Mouse (Mus musculus) MEL (cell line): ENCODE results near the gene Zfyve21. TPM values are rescaled to one million over a fixed set of nuclear protein-coding genes. Genes with fewer than 3 reads are reported as not detected.

ENCODE experiments used
- DNase-seq: peaks from one replicate; pipeline ENCODE4 v3.0.0; 2011; ENCODE audit warnings: low read depth, low spot score
- H3K27ac ChIP-seq: 2 replicates; pipeline ENCODE4 v1.5.1; 2012; ENCODE audit warnings: low read depth, mild to moderate bottlenecking, control low read depth, low read length, moderate library complexity; ENCODE audit not compliant: control insufficient read depth
- H3K27me3 ChIP-seq, 2 experiments: fragments of 150-350 bp in 1 of 2; sonication (generic) in 1 of 2; 2 replicates each; pipeline ENCODE4 v1.6.1; 2012; ENCODE audit warnings: low read length in 2 of 2, mild to moderate bottlenecking in 2 of 2, improper control_type of control experiment in 1 of 2, moderate library complexity in 1 of 2; ENCODE audit not compliant: insufficient read depth in 2 of 2, control insufficient read depth in 1 of 2
- H3K36me3 ChIP-seq, 2 experiments: 2 replicates each; pipeline ENCODE4 v1.6.1; 2012 to 2014; ENCODE audit warnings: low read length in 2 of 2, improper control_type of control experiment in 1 of 2, inconsistent platforms in 1 of 2, mild to moderate bottlenecking in 1 of 2; ENCODE audit not compliant: insufficient read depth in 2 of 2, control insufficient read depth in 1 of 2
- H3K4me1 ChIP-seq, 2 experiments: fragments of 150-350 bp in 1 of 2; sonication (generic) in 1 of 2; 2 replicates each; pipeline ENCODE4 v1.6.1; 2012; ENCODE audit warnings: low read length in 2 of 2, improper control_type of control experiment in 1 of 2, mild to moderate bottlenecking in 1 of 2; ENCODE audit not compliant: insufficient read depth in 2 of 2, control insufficient read depth in 1 of 2
- H3K4me3 ChIP-seq, 2 experiments: fragments of 150-350 bp in 1 of 2; sonication (generic) in 1 of 2; 2 replicates each; pipeline ENCODE4 v1.5.1; 2012; ENCODE audit warnings: low read depth in 2 of 2, low read length in 2 of 2, mild to moderate bottlenecking in 2 of 2, moderate library complexity in 2 of 2, control low read depth in 1 of 2, improper control_type of control experiment in 1 of 2; ENCODE audit not compliant: control insufficient read depth in 1 of 2, insufficient read depth in 1 of 2
- H3K79me2 ChIP-seq: 2 replicates; pipeline ENCODE4 v1.6.1; 2012; ENCODE audit warnings: mild to moderate bottlenecking, low read length, moderate library complexity; ENCODE audit not compliant: control insufficient read depth, poor library complexity, insufficient read depth
- H3K9ac ChIP-seq: 2 replicates; pipeline ENCODE4 v1.6.1; 2012; ENCODE audit warnings: low read depth, mild to moderate bottlenecking, control low read depth, low read length, moderate library complexity; ENCODE audit not compliant: control insufficient read depth, poor library complexity, severe bottlenecking
- H3K9me3 ChIP-seq: fragments of 150-350 bp; sonication (generic); replicated peaks from 2 replicates; pipeline ENCODE4 v1.6.1; 2012; ENCODE audit warnings: mild to moderate bottlenecking, low read length, improper control_type of control experiment, moderate library complexity; ENCODE audit not compliant: insufficient read depth
- CHD1 ChIP-seq: IDR thresholded peaks from 2 replicates; pipeline ENCODE4 v1.6.1; 2012; ENCODE audit warnings: low read depth, mild to moderate bottlenecking, inconsistent platforms, low read length, improper control_type of control experiment
- CHD2 ChIP-seq: IDR thresholded peaks from 2 replicates; pipeline ENCODE4 v1.6.1; 2011; ENCODE audit warnings: low read length, improper control_type of control experiment
- CTCF ChIP-seq, 3 experiments: IDR thresholded peaks in 2 of 3; conservative IDR thresholded peaks in 1 of 3; 2 replicates each; pipeline ENCODE4 v1.5.1; 2011 to 2012; ENCODE audit warnings: low read length in 3 of 3, low read depth in 2 of 3, mild to moderate bottlenecking in 2 of 3, improper control_type of control experiment in 1 of 3, inconsistent platforms in 1 of 3, mixed read lengths in 1 of 3, moderate library complexity in 1 of 3; ENCODE audit not compliant: control insufficient read depth in 1 of 3, insufficient read depth in 1 of 3, poor library complexity in 1 of 3, severe bottlenecking in 1 of 3
- ELF1 ChIP-seq: IDR thresholded peaks from 2 replicates; pipeline ENCODE4 v1.6.1; 2014; ENCODE audit warnings: low read depth, mild to moderate bottlenecking, inconsistent platforms, low read length, improper control_type of control experiment, moderate library complexity
- ETS1 ChIP-seq: IDR thresholded peaks from 2 replicates; pipeline ENCODE4 v1.6.1; 2012; ENCODE audit warnings: low read depth, mild to moderate bottlenecking, inconsistent platforms, low read length, improper control_type of control experiment, moderate library complexity
- GATA1 ChIP-seq: IDR thresholded peaks from 2 replicates; pipeline ENCODE4 v1.6.1; 2011; ENCODE audit warnings: low read depth, low read length, improper control_type of control experiment
- HCFC1 ChIP-seq: IDR thresholded peaks from 2 replicates; pipeline ENCODE4 v1.6.1; 2012; ENCODE audit warnings: low read depth, mild to moderate bottlenecking, inconsistent platforms, low read length, improper control_type of control experiment, moderate library complexity
- JUND ChIP-seq: IDR thresholded peaks from 2 replicates; pipeline ENCODE4 v1.6.1; 2011; ENCODE audit warnings: low read depth, mild to moderate bottlenecking, improper control_type of control experiment, low read length
- KAT2A ChIP-seq: conservative IDR thresholded peaks from 2 replicates; pipeline ENCODE4 v1.6.1; 2012; ENCODE audit warnings: low read depth, low read length, improper control_type of control experiment, inconsistent platforms
- MAFK ChIP-seq: IDR thresholded peaks from 2 replicates; pipeline ENCODE4 v1.6.1; 2011; ENCODE audit warnings: low read depth, mild to moderate bottlenecking, low read length, improper control_type of control experiment, borderline replicate concordance
- MAX ChIP-seq: IDR thresholded peaks from 2 replicates; pipeline ENCODE4 v1.6.1; 2011; ENCODE audit warnings: low read length, improper control_type of control experiment
- MAZ ChIP-seq: IDR thresholded peaks from 2 replicates; pipeline ENCODE4 v1.6.1; 2012; ENCODE audit warnings: low read depth, mild to moderate bottlenecking, inconsistent platforms, low read length, improper control_type of control experiment
- MEF2A ChIP-seq: IDR thresholded peaks from 2 replicates; pipeline ENCODE4 v1.6.1; 2014; ENCODE audit warnings: low read depth, mild to moderate bottlenecking, inconsistent platforms, low read length, improper control_type of control experiment; ENCODE audit not compliant: poor library complexity, insufficient replicate concordance, severe bottlenecking; ENCODE audit errors: extremely low read depth
- MXI1 ChIP-seq: IDR thresholded peaks from 2 replicates; pipeline ENCODE4 v1.6.1; 2011; ENCODE audit warnings: mild to moderate bottlenecking, low read depth, low read length, improper control_type of control experiment
- MYB ChIP-seq: IDR thresholded peaks from 2 replicates; pipeline ENCODE4 v1.6.1; 2011; ENCODE audit warnings: mild to moderate bottlenecking, low read depth, low read length, improper control_type of control experiment
- MYC ChIP-seq: IDR thresholded peaks from 2 replicates; pipeline ENCODE4 v1.6.1; 2011; ENCODE audit warnings: low read depth, mild to moderate bottlenecking, low read length, improper control_type of control experiment, moderate library complexity
- NELFE ChIP-seq: IDR thresholded peaks from 2 replicates; pipeline ENCODE4 v1.6.1; 2011; ENCODE audit warnings: low read depth, low read length, improper control_type of control experiment
- POLR2AphosphoS5 ChIP-seq: IDR thresholded peaks from 2 replicates; pipeline ENCODE4 v1.6.1; 2012; ENCODE audit warnings: low read depth, borderline replicate concordance, mild to moderate bottlenecking, inconsistent platforms, low read length, moderate library complexity, mixed read lengths
- RAD21 ChIP-seq: IDR thresholded peaks from 2 replicates; pipeline ENCODE4 v1.6.1; 2011; ENCODE audit warnings: mild to moderate bottlenecking, low read depth, low read length, improper control_type of control experiment
- SIN3A ChIP-seq: IDR thresholded peaks from 2 replicates; pipeline ENCODE4 v1.6.1; 2012; ENCODE audit warnings: low read length, improper control_type of control experiment, inconsistent platforms
- SMC3 ChIP-seq: IDR thresholded peaks from 2 replicates; pipeline ENCODE4 v1.6.1; 2011; ENCODE audit warnings: low read depth, low read length, improper control_type of control experiment
- TBP ChIP-seq: IDR thresholded peaks from 2 replicates; pipeline ENCODE4 v1.8.0; 2011; ENCODE audit warnings: low read depth, low read length, improper control_type of control experiment
- TCF12 ChIP-seq: IDR thresholded peaks from 2 replicates; pipeline ENCODE4 v1.6.1; 2014; ENCODE audit warnings: low read depth, mild to moderate bottlenecking, inconsistent platforms, low read length, improper control_type of control experiment, moderate library complexity
- USF1 ChIP-seq: IDR thresholded peaks from 2 replicates; pipeline ENCODE4 v1.6.1; 2014; ENCODE audit warnings: low read depth, mild to moderate bottlenecking, inconsistent platforms, low read length, improper control_type of control experiment, moderate library complexity
- USF2 ChIP-seq, 2 experiments: IDR thresholded peaks; 2 replicates each; pipeline ENCODE4 v1.6.1; 2011 to 2012; ENCODE audit warnings: improper control_type of control experiment in 2 of 2, low read length in 2 of 2, borderline replicate concordance in 1 of 2, inconsistent platforms in 1 of 2, low read depth in 1 of 2, mild to moderate bottlenecking in 1 of 2; ENCODE audit not compliant: insufficient read depth in 1 of 2
- ZC3H11A ChIP-seq: IDR thresholded peaks from 2 replicates; pipeline ENCODE4 v1.6.1; 2012; ENCODE audit warnings: low read depth, mild to moderate bottlenecking, inconsistent platforms, low read length, improper control_type of control experiment
- ZKSCAN1 ChIP-seq: IDR thresholded peaks from 2 replicates; pipeline ENCODE4 v1.6.1; 2012; ENCODE audit warnings: low read depth, mild to moderate bottlenecking, inconsistent platforms, low read length, improper control_type of control experiment, moderate library complexity
- ZNF384 ChIP-seq: IDR thresholded peaks from 2 replicates; pipeline ENCODE4 v1.6.1; 2012; ENCODE audit warnings: low read depth, mild to moderate bottlenecking, inconsistent platforms, low read length, improper control_type of control experiment
- polyA plus RNA-seq, 2 experiments: library from polyadenylated mRNA; stranded (reverse) in 1 of 2; unstranded in 1 of 2; fragments of >175 nt in 1 of 2; fragments of >200 nt in 1 of 2; gene quantifications; 2 replicates each; pipeline versions ENCODE4 v1.2.1 to v1.2.4; 2012; ENCODE audit warnings: low replicate concordance in 2 of 2, low read depth in 1 of 2; ENCODE audit not compliant: insufficient read length in 2 of 2, insufficient read depth in 1 of 2, missing spikeins in 1 of 2
- total RNA-seq: library from RNA; depleted of rRNA; stranded (reverse); fragments of 300-350 nt; gene quantifications from 2 replicates; pipeline ENCODE4 v1.2.3, GENCODE M21; 2012

The Zfyve21 gene
- total and polyA plus RNA-seq, 3 experiments, result 8.1 to 9.1 TPM; not detected in 1

GRCm38 (mm10) chr12:111816528-111816927 lies 2.6 kb downstream of the Zfyve21 start:
- Histone ChIP-seq H3K27me3 (no peaks in the 10 kb centered on the region), H3K36me3 (peaks cover 0 to 15% of the 10 kb centered on the region in 2 experiments; a peak in 2 of 4 replicates), H3K4me1 (peaks cover 7 to 31% of the 10 kb centered on the region in 2 experiments), H3K4me3 (peak overlapping the region; percentile 38 to 54), H3K79me2 (peaks cover 12% of the 10 kb centered on the region), H3K27ac (peak overlapping the region; percentile 66), H3K9ac (peak overlapping the region; percentile 63)
- no peak for DNase-seq
- TF ChIP-seq TBP (no peak), KAT2A (no peak), USF1 (no peak), CHD2 (no peak), MYB (no peak), ELF1 (no peak), MAFK (no peak)
- TF ChIP-seq, all 39 proteins: peak for 0
- H3K9me3 ChIP-seq, result no peaks in the 10 kb centered on the region

- peak overlapping the region; percentile 63 for H3K9ac ChIP-seq
- H3K27ac ChIP-seq, result peak overlapping the region; percentile 66
These were observed 3.0 kb downstream of the Zfyve21 start for GRCm38 (mm10) chr12:111816967-111817366.

More at GRCm38 (mm10) chr12:111816967-111817366, 3.0 kb downstream of the Zfyve21 start:
- H3K79me2 ChIP-seq, result peaks cover 12% of the 10 kb centered on the region
- TF ChIP-seq JUND (no peak), MAFK (no peak), TBP (no peak), TCF12 (no peak), GATA1 (no peak), USF1 (no peak), POLR2AphosphoS5 (no peak), ZKSCAN1 (no peak), CHD2 (no peak), SMC3 (peak; percentile 42), MAX (no peak), USF2 (IDR thresholded peaks at IDR 0.05; ENCODE audit: borderline replicate concordance in 1 of 2, insufficient read depth in 1 of 2, low read depth in 1 of 2, low read length in 2 of 2) (no peak), RAD21 (peak; percentile 22), HCFC1 (no peak), ZNF384 (no peak), MAZ (no peak), ZC3H11A (no peak), SIN3A (no peak), CHD1 (no peak), KAT2A (no peak), NELFE (no peak), MEF2A (no peak), ETS1 (no peak), MXI1 (peak; percentile 47; the same call in 1 of the 2 replicates), MYC (0 out of 2 replicates have a peak, but pooled peaks have one; percentile 20), ELF1 (no peak), CTCF (IDR thresholded peaks at IDR 0.05 in 2 of 3, conservative IDR thresholded peaks at IDR 0.05 in 1 of 3; ENCODE audit: control insufficient read depth in 1 of 3, insufficient read depth in 1 of 3, low read depth in 2 of 3, low read length in 3 of 3, poor library complexity in 1 of 3, severe bottlenecking in 1 of 3) (peak in 2 of 3 experiments; percentile 39 to 47; a peak in 4 of 6 replicates)
- no peaks in the 10 kb centered on the region for H3K9me3 ChIP-seq
- peaks cover 7 to 31% of the 10 kb centered on the region in 2 experiments for H3K4me1 ChIP-seq
- peak overlapping the region; percentile 38 to 54 for H3K4me3 ChIP-seq
- no peaks in the 10 kb centered on the region for H3K27me3 ChIP-seq
- H3K36me3 ChIP-seq, result peaks cover 0 to 15% of the 10 kb centered on the region in 2 experiments; a peak in 2 of 4 replicates
- DNase-seq, result peak; percentile 70
